Mouse (Mus musculus): Measurements from ENCODE around the gene Dedd2. TPM values are rescaled to one million over a fixed set of nuclear protein-coding genes. Genes with fewer than 3 reads are reported as not detected.
A peak's percentile ranks its signal among the peaks of the same experiment; 100 is the strongest.

The Dedd2 gene
- polyA plus RNA-seq, 1 experiment from 2014 or later: 12.2 TPM

GRCm38 (mm10) chr7:25209161-25209622 lies 11.2 kb downstream of the Dedd2 start:
- Histone ChIP-seq H3K27me3 (no peaks in the 10 kb centered on the region), H3K4me1 (no peaks in the 10 kb centered on the region), H3K36me3 (peaks cover 42% of the 10 kb centered on the region), H3K9me3 (no peaks in the 10 kb centered on the region), H3K27ac (replicated peaks) (no peak overlapping the region), H3K4me2 (replicated peaks) (no peak overlapping the region), H3K4me3 (no peak overlapping the region), H3K9ac (replicated peaks) (0 out of 2 replicates have a peak overlapping the region, but pooled peaks have one; percentile 20)
- no peak for ATAC-seq (ENCODE audit: low FRiP score, low read depth)
- 86% methylated on average over 3 of the region's 3 CpGs for WGBS

DNA sequence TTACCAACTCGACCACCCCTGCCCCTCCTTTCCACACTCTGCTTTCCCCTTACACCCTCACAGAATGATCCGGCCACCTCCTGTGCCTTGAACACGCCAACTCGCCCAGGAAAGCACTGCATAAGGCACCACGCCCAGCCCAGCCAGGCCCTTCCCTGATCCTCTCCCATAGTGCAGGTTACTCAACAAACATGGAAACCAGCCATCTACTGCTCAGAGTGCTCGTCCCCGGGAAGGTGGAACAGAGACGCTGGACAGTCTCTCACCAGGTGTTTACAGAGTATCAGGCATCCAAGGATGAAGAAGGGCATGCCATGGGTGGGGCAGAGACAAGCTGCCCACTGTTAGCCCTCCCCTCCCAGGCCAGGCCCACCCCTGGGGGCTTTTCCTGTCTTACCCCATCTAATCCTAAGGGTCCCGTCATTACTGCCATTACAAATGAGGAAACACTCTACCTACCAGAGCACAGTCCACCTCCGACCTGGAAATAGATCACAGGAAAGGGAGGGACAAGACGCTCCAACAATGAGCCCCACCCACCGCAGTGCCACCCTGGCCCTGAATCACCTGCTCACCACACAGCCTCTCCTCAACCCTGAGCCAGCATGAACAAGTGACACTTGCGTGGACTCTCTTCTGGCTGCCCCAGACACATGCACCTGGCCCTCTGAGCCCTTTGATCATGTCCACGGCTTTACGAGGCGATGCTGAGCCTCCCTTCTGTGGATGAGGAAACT lies 14.2 kb downstream of the Dedd2 start:
- H3K4me1 ChIP-seq: no peaks in the 10 kb centered on the region
- H3K36me3 ChIP-seq: peaks cover 49% of the 10 kb centered on the region
- no peak overlapping the region for H3K9ac ChIP-seq (replicated peaks)
- no peaks in the 10 kb centered on the region for H3K9me3 ChIP-seq
- H3K4me3 ChIP-seq: no peak overlapping the region
- WGBS: 90% methylated on average over 16 of the region's 16 CpGs
- H3K4me2 ChIP-seq (replicated peaks): no peak overlapping the region
- no peaks in the 10 kb centered on the region for H3K27me3 ChIP-seq
- no peak overlapping the region for H3K27ac ChIP-seq (replicated peaks)
- no peak for ATAC-seq (ENCODE audit: low FRiP score, low read depth)

GRCm38 (mm10) chr7:25205355-25206093 lies 14.9 kb downstream of the Dedd2 start:
- WGBS: 89% methylated on average over 16 of the region's 16 CpGs

DNA sequence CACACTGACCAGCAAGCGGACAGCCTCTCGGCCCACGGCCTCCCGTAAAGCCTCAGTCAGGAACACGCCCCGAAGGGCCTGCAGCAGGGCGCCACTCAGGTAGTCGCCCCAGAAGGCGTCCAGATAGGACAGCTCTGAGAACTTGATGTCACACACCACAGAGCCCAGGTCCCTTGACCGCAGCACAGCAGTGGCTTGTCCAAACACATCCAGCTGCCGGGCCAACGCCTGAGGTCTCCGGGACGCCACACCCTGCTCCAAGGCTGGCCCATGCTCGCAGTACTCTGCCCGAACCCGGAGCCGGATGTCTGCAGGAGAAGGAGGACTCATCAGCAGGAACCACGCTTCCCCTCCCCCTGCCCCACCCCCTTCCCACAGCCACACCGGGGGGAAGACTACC lies 16.8 kb downstream of the Dedd2 start:
- Histone ChIP-seq H3K36me3 (peaks cover 27% of the 10 kb centered on the region), H3K4me3 (no peak overlapping the region), H3K4me2 (replicated peaks) (no peak overlapping the region), H3K9ac (replicated peaks) (no peak overlapping the region), H3K4me1 (no peaks in the 10 kb centered on the region), H3K27me3 (no peaks in the 10 kb centered on the region), H3K9me3 (no peaks in the 10 kb centered on the region), H3K27ac (replicated peaks) (no peak overlapping the region)
- WGBS: 91% methylated on average over 20 of the region's 20 CpGs
- no peak for ATAC-seq (ENCODE audit: low FRiP score, low read depth)

More at GRCm38 (mm10) chr7:25205355-25206093, 14.9 kb downstream of the Dedd2 start:
- Histone ChIP-seq H3K36me3 (peaks cover 42% of the 10 kb centered on the region), H3K4me3 (no peak overlapping the region), H3K4me2 (replicated peaks) (no peak overlapping the region), H3K27ac (replicated peaks) (no peak overlapping the region), H3K4me1 (no peaks in the 10 kb centered on the region), H3K9ac (replicated peaks) (no peak overlapping the region), H3K27me3 (no peaks in the 10 kb centered on the region), H3K9me3 (no peaks in the 10 kb centered on the region)
- ATAC-seq (ENCODE audit: low FRiP score, low read depth): no peak

- Histone ChIP-seq H3K4me3 (no peak overlapping the region), H3K9me3 (no peaks in the 10 kb centered on the region), H3K27me3 (no peaks in the 10 kb centered on the region), H3K4me1 (no peaks in the 10 kb centered on the region), H3K27ac (replicated peaks) (no peak overlapping the region), H3K4me2 (replicated peaks) (no peak overlapping the region), H3K36me3 (peaks cover 4% of the 10 kb centered on the region; the same call in 1 of the 2 replicates), H3K9ac (replicated peaks) (no peak overlapping the region)
- WGBS: 78% methylated on average over 10 of the region's 10 CpGs
- no peak for ATAC-seq (ENCODE audit: low FRiP score, low read depth)
Measured at GRCm38 (mm10) chr7:25197384-25198018, 22.9 kb downstream of the Dedd2 start.

DNA sequence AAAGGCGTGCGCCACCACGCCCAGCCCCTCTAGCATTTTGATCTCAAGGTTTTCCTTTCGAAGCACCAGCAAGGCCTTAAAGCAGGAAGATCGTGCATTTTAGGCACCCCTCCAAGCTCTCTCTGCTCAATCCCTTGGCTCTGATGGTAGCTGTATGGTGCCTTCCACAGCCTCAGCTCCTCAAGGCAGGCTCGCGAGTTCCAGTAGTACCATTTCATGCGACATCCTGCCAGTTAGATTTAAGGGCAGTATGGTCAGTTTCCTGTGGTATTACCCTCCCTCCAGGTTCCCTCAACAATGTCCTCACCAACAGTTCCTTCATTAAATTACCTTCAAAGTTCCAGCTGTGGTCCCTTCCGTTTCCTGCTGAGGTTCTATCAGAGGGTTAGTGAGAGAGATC lies 24.3 kb downstream of the Dedd2 start:
- WGBS: 92% methylated on average over 9 of the region's 9 CpGs
- H3K27ac ChIP-seq (replicated peaks): no peak overlapping the region

DNA sequence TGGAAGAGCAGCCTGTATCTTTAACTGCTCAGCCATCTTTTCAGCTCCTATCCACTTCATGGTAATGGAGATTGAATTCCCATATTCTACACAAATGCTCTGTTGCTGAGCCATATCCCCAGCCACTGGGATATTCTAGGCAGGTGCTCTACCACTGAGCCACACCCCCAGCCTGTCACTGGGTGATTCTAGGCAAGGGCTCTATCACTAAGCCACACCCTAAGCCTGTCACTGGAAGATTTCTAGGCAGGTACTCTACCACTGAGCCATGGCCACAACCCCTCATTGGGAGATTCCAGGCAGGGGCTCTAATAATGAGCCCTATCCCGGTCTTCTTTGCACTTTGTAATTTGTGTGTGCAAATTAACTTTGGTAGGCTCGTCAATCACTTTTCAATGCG lies 25.3 kb downstream of the Dedd2 start:
- WGBS: 87% methylated on average over 3 of the region's 3 CpGs
- H3K9ac ChIP-seq (replicated peaks): no peak overlapping the region
- no peaks in the 10 kb centered on the region for H3K27me3 ChIP-seq
- H3K36me3 ChIP-seq: no peaks in the 10 kb centered on the region; the same call in 1 of the 2 replicates
- H3K4me3 ChIP-seq: no peak overlapping the region
- H3K4me1 ChIP-seq: no peaks in the 10 kb centered on the region
- ATAC-seq (ENCODE audit: low FRiP score, low read depth): no peak
- no peak overlapping the region for H3K4me2 ChIP-seq (replicated peaks)
- H3K27ac ChIP-seq (replicated peaks): no peak overlapping the region
- no peaks in the 10 kb centered on the region for H3K9me3 ChIP-seq

More for the DNA sequence above, 24.3 kb downstream of the Dedd2 start:
- Histone ChIP-seq H3K27me3 (no peaks in the 10 kb centered on the region), H3K4me2 (replicated peaks) (no peak overlapping the region), H3K36me3 (no peaks in the 10 kb centered on the region; the same call in 1 of the 2 replicates), H3K4me1 (no peaks in the 10 kb centered on the region), H3K4me3 (no peak overlapping the region), H3K9ac (replicated peaks) (no peak overlapping the region), H3K9me3 (no peaks in the 10 kb centered on the region)
- no peak for ATAC-seq (ENCODE audit: low FRiP score, low read depth)

DNA sequence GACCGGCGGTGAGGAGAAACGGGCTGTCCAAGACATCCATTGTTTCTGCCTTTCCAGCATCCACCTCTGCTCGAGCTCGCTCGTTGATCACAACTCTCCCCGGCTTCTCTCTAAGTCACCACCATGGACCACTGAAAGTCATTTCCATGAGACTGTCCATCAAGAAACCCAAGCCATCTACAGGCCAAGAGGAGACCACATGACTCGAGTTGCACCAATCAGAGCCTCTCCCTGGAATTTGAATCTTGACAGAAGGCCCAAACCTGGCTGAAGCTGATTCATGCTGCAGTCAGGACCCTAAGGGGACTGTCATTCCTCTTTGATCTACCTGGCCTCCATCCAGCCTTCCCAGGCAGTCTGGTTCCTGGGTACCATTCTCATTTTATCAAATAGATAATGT lies 28.3 kb downstream of the Dedd2 start:
- H3K4me2 ChIP-seq (replicated peaks): no peak overlapping the region
- 75% methylated on average over 8 of the region's 8 CpGs for WGBS
- H3K9ac ChIP-seq (replicated peaks): no peak overlapping the region
- no peaks in the 10 kb centered on the region for H3K9me3 ChIP-seq
- no peak for ATAC-seq (ENCODE audit: low FRiP score, low read depth)
- no peak overlapping the region for H3K4me3 ChIP-seq
- H3K27me3 ChIP-seq: peaks cover 5% of the 10 kb centered on the region; the same call in 1 of the 2 replicates
- no peaks in the 10 kb centered on the region for H3K36me3 ChIP-seq
- H3K4me1 ChIP-seq: no peaks in the 10 kb centered on the region
- H3K27ac ChIP-seq (replicated peaks): no peak overlapping the region

DNA sequence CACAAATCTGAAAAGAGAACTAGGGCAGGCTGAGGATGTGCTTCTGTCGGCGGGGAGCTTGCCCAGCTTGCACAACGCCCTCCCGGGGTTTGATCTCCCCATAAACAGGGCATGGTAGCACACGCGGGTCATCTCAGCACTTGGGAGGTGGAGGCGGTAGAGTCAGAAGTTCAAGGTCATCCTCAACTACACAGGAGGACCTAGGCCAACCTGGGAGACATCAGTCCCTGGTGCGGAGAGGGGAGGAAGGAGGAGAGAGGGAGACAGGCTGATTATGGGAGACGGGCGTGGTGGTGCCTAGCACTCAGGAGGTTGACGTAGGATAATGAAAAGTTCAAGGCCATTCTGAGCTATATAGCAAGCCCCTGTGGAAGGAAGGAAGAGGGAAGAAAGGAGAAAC lies 29.6 kb downstream of the Dedd2 start:
- peaks cover 5% of the 10 kb centered on the region; the same call in 1 of the 2 replicates for H3K27me3 ChIP-seq
- 92% methylated on average over 11 of the region's 11 CpGs for WGBS
- H3K9me3 ChIP-seq: no peaks in the 10 kb centered on the region
- H3K4me2 ChIP-seq (replicated peaks): no peak overlapping the region
- no peak overlapping the region for H3K27ac ChIP-seq (replicated peaks)
- no peak for ATAC-seq (ENCODE audit: low FRiP score, low read depth)
- H3K4me1 ChIP-seq: no peaks in the 10 kb centered on the region
- no peaks in the 10 kb centered on the region for H3K36me3 ChIP-seq
- H3K4me3 ChIP-seq: no peak overlapping the region
- no peak overlapping the region for H3K9ac ChIP-seq (replicated peaks)

GRCm38 (mm10) chr7:25187662-25188650 lies 32.5 kb downstream of the Dedd2 start:
- H3K4me1 ChIP-seq: no peaks in the 10 kb centered on the region
- no peaks in the 10 kb centered on the region for H3K36me3 ChIP-seq
- no peak overlapping the region for H3K4me2 ChIP-seq (replicated peaks)
- H3K9me3 ChIP-seq: no peaks in the 10 kb centered on the region
- H3K9ac ChIP-seq (replicated peaks): no peak overlapping the region; the same call in 1 of the 2 replicates
- H3K27ac ChIP-seq (replicated peaks): no peak overlapping the region
- no peak overlapping the region for H3K4me3 ChIP-seq
- H3K27me3 ChIP-seq: peaks cover 32% of the 10 kb centered on the region
- ATAC-seq (ENCODE audit: low FRiP score, low read depth): peak; percentile 86
- 28% methylated on average over 21 of the region's 21 CpGs for WGBS

GRCm38 (mm10) chr7:25184091-25184490 lies 36.3 kb downstream of the Dedd2 start:
- Histone ChIP-seq H3K4me3 (no peak overlapping the region), H3K4me2 (replicated peaks) (no peak overlapping the region), H3K27ac (replicated peaks) (no peak overlapping the region), H3K36me3 (no peaks in the 10 kb centered on the region), H3K4me1 (peaks cover 25% of the 10 kb centered on the region), H3K9ac (replicated peaks) (no peak overlapping the region), H3K27me3 (peaks cover 62% of the 10 kb centered on the region), H3K9me3 (no peaks in the 10 kb centered on the region)
- ATAC-seq (ENCODE audit: low FRiP score, low read depth): no peak
- WGBS: 81% methylated on average over 6 of the region's 6 CpGs
